Mouse (Mus musculus): ENCODE measurements at regions not wholly inside any gene's neighbourhood (a gene's known extent, or its start where the extent isn't known, plus 50 kb on each side); places are given as distances from the start of the nearest gene placed in this dataset.

DNA sequence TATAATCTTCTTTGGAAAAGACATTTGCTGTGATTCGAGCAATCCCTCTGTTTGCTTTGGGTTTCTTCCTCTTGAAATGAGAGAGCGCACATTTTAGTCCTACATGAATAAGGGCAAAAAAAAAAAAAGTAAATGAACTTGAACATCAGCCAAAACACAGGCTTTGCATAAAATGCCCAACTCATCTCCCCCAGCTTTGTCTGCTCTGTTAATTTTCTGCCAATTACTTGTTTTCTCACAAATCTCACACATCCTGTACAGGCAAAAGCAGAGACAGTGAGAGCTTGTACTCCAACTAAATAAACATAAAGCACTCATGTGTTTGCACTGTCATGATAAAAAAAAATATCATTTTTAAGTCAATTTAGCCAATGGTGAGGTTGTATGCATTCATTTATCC is 121.4 kb upstream of the Trpm3 start:
- no peak overlapping the region for H3K4me2 ChIP-seq (ENCODE audit: low read depth)
- no peaks in the 10 kb centered on the region for H3K27me3 ChIP-seq (ENCODE audit: control insufficient read depth, insufficient read depth, insufficient read length)
- TF ChIP-seq MAX (IDR thresholded peaks at IDR 0.05; ENCODE audit: low read depth) (no peak), USF1 (IDR thresholded peaks at IDR 0.05; ENCODE audit: low read depth) (no peak), MYOD1 (IDR thresholded peaks at IDR 0.05; ENCODE audit: control insufficient read depth in 1 of 3, insufficient read length in 2 of 3, low read depth in 2 of 3) (no peak), CEBPB (IDR thresholded peaks at IDR 0.05; ENCODE audit: insufficient read depth, poor library complexity, severe bottlenecking) (no peak), MYOG (IDR thresholded peaks at IDR 0.05; ENCODE audit: control insufficient read depth in 1 of 3, insufficient read depth in 1 of 3, insufficient read length in 2 of 3, low read depth in 2 of 3) (no peak), SRF (IDR thresholded peaks at IDR 0.05; ENCODE audit: control insufficient read depth, insufficient read length, low read depth) (no peak), TCF3 (IDR thresholded peaks at IDR 0.05; ENCODE audit: insufficient read length, low read depth) (no peak), REST (IDR thresholded peaks at IDR 0.05; ENCODE audit: insufficient read depth, insufficient read length) (no peak), TCF12 (IDR thresholded peaks at IDR 0.05; ENCODE audit: insufficient read depth, poor library complexity, severe bottlenecking) (no peak)
- H3K4me3 ChIP-seq = no peak overlapping the region
- no peak overlapping the region for H3ac ChIP-seq (ENCODE audit: control insufficient read depth, insufficient read length)
- no peaks in the 10 kb centered on the region for H3K36me3 ChIP-seq (ENCODE audit: control insufficient read depth, insufficient read depth)
- H3K79me2 ChIP-seq (ENCODE audit: control insufficient read depth, insufficient read depth) = no peaks in the 10 kb centered on the region

DNA sequence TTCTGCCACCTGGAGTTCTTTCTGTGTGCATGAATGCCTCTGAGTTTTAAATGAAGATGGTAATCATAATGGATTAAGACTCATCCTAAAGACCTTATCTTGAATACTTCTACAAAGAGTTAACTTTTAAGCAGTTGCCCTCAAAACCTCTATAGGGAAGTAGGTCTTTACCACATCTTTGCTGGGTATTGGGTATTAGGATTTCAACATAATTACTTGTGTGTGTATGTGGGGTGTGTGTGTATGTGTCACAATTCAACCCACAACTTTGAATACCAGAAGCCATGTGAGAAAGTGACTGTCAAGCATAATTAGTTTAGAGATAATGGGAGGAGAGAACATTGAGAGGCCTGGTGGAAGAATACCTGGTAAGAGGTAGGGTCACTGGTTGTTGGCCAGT is 111.3 kb upstream of the Trpm3 start:
- no peaks in the 10 kb centered on the region for H3K79me2 ChIP-seq (ENCODE audit: control insufficient read depth, insufficient read depth)
- TF ChIP-seq MYOD1 (IDR thresholded peaks at IDR 0.05; ENCODE audit: control insufficient read depth in 1 of 3, insufficient read length in 2 of 3, low read depth in 2 of 3) (no peak), USF1 (IDR thresholded peaks at IDR 0.05; ENCODE audit: low read depth) (no peak), MYOG (IDR thresholded peaks at IDR 0.05; ENCODE audit: control insufficient read depth in 1 of 3, insufficient read depth in 1 of 3, insufficient read length in 2 of 3, low read depth in 2 of 3) (no peak), CEBPB (IDR thresholded peaks at IDR 0.05; ENCODE audit: insufficient read depth, poor library complexity, severe bottlenecking) (no peak), POLR2A (IDR thresholded peaks at IDR 0.05; ENCODE audit: insufficient read length, low read depth) (no peak), POLR2AphosphoS2 (IDR thresholded peaks at IDR 0.05; ENCODE audit: insufficient read length, low read depth) (no peak), MAX (IDR thresholded peaks at IDR 0.05; ENCODE audit: low read depth) (no peak), SRF (IDR thresholded peaks at IDR 0.05; ENCODE audit: control insufficient read depth, insufficient read length, low read depth) (no peak), TCF12 (IDR thresholded peaks at IDR 0.05; ENCODE audit: insufficient read depth, poor library complexity, severe bottlenecking) (no peak), TCF3 (IDR thresholded peaks at IDR 0.05; ENCODE audit: insufficient read length, low read depth) (no peak), E2F4 (IDR thresholded peaks at IDR 0.05; ENCODE audit: insufficient read depth) (no peak), REST (IDR thresholded peaks at IDR 0.05; ENCODE audit: insufficient read depth, insufficient read length) (no peak)
- H3K27me3 ChIP-seq (ENCODE audit: control insufficient read depth, insufficient read depth, insufficient read length) = no peaks in the 10 kb centered on the region
- no peak overlapping the region for H3K4me3 ChIP-seq
- no peaks in the 10 kb centered on the region for H3K36me3 ChIP-seq (ENCODE audit: control insufficient read depth, insufficient read depth)
- no peak overlapping the region for H3ac ChIP-seq (ENCODE audit: control insufficient read depth, insufficient read length)
- no peak overlapping the region for H3K4me2 ChIP-seq (ENCODE audit: low read depth)

DNA sequence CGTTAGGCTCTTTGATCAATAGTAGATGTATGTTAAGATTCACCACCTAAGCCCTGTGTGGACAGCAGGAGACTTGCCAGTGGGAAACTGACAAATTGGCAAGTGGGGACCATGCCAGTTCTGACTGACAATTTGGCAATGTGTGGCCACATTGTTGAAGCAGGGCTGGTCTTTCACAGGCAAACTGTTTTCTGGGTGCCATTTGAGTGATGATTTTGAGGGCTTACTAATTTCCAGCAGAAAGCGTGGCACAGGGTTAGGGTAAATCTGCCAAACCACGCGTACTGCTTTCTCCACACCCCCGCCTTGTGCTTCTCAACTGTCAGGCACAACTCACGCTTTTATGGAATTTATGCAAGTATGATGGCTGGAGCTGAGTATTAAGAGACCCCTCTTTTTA is 91.2 kb upstream of the Trpm3 start:
- H3K36me3 ChIP-seq (ENCODE audit: control insufficient read depth, insufficient read depth) = no peaks in the 10 kb centered on the region
- no peak overlapping the region for H3K4me2 ChIP-seq (ENCODE audit: low read depth)
- no peaks in the 10 kb centered on the region for H3K27me3 ChIP-seq (ENCODE audit: control insufficient read depth, insufficient read depth, insufficient read length)
- no peak for TF ChIP-seq SRF (IDR thresholded peaks at IDR 0.05; ENCODE audit: control insufficient read depth, insufficient read length, low read depth)
- no peak for TF ChIP-seq USF1 (IDR thresholded peaks at IDR 0.05; ENCODE audit: low read depth)
- TF ChIP-seq TCF3 (IDR thresholded peaks at IDR 0.05; ENCODE audit: insufficient read length, low read depth) = no peak
- TF ChIP-seq TCF12 (IDR thresholded peaks at IDR 0.05; ENCODE audit: insufficient read depth, poor library complexity, severe bottlenecking) = no peak
- TF ChIP-seq CEBPB (IDR thresholded peaks at IDR 0.05; ENCODE audit: insufficient read depth, poor library complexity, severe bottlenecking) = no peak
- TF ChIP-seq REST (IDR thresholded peaks at IDR 0.05; ENCODE audit: insufficient read depth, insufficient read length) = no peak
- TF ChIP-seq MYOD1 (IDR thresholded peaks at IDR 0.05; ENCODE audit: control insufficient read depth in 1 of 3, insufficient read length in 2 of 3, low read depth in 2 of 3) = no peak
- TF ChIP-seq POLR2A (IDR thresholded peaks at IDR 0.05; ENCODE audit: insufficient read length, low read depth) = no peak
- TF ChIP-seq E2F4 (IDR thresholded peaks at IDR 0.05; ENCODE audit: insufficient read depth) = no peak
- TF ChIP-seq MYOG (IDR thresholded peaks at IDR 0.05; ENCODE audit: control insufficient read depth in 1 of 3, insufficient read depth in 1 of 3, insufficient read length in 2 of 3, low read depth in 2 of 3) = no peak
- no peak for TF ChIP-seq MAX (IDR thresholded peaks at IDR 0.05; ENCODE audit: low read depth)
- no peak for TF ChIP-seq POLR2AphosphoS2 (IDR thresholded peaks at IDR 0.05; ENCODE audit: insufficient read length, low read depth)
- H3ac ChIP-seq (ENCODE audit: control insufficient read depth, insufficient read length) = no peak overlapping the region
- no peak overlapping the region for H3K4me3 ChIP-seq
- H3K79me2 ChIP-seq (ENCODE audit: control insufficient read depth, insufficient read depth) = no peaks in the 10 kb centered on the region

DNA sequence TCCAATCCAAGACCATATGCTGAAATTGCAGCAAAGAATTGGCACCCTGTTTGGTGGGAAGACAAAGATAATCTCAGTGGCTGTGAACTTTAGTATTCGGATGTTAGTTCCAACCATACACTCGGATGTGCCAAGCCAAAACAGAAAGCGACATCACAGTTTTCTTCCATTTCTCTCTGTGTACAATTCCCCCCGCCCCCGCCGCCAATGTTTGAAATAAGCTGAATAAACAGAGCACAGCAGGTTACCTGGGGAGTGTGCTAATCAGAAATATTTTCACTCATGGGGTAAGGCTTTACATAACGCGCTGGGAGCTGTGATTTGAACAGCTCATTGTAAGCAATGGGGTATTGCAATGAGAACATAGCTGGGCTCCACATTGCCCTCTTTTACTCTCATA is 72.5 kb upstream of the Trpm3 start:
- Histone ChIP-seq H3K79me2 (ENCODE audit: control insufficient read depth, insufficient read depth) (no peaks in the 10 kb centered on the region), H3K27me3 (ENCODE audit: control insufficient read depth, insufficient read depth, insufficient read length) (no peaks in the 10 kb centered on the region), H3ac (ENCODE audit: control insufficient read depth, insufficient read length) (no peak overlapping the region), H3K4me2 (ENCODE audit: low read depth) (no peak overlapping the region), H3K4me3 (no peak overlapping the region), H3K36me3 (ENCODE audit: control insufficient read depth, insufficient read depth) (no peaks in the 10 kb centered on the region)
- TF ChIP-seq MYOG (IDR thresholded peaks at IDR 0.05; ENCODE audit: control insufficient read depth in 1 of 3, insufficient read depth in 1 of 3, insufficient read length in 2 of 3, low read depth in 2 of 3) (no peak), TCF12 (IDR thresholded peaks at IDR 0.05; ENCODE audit: insufficient read depth, poor library complexity, severe bottlenecking) (no peak)

DNA sequence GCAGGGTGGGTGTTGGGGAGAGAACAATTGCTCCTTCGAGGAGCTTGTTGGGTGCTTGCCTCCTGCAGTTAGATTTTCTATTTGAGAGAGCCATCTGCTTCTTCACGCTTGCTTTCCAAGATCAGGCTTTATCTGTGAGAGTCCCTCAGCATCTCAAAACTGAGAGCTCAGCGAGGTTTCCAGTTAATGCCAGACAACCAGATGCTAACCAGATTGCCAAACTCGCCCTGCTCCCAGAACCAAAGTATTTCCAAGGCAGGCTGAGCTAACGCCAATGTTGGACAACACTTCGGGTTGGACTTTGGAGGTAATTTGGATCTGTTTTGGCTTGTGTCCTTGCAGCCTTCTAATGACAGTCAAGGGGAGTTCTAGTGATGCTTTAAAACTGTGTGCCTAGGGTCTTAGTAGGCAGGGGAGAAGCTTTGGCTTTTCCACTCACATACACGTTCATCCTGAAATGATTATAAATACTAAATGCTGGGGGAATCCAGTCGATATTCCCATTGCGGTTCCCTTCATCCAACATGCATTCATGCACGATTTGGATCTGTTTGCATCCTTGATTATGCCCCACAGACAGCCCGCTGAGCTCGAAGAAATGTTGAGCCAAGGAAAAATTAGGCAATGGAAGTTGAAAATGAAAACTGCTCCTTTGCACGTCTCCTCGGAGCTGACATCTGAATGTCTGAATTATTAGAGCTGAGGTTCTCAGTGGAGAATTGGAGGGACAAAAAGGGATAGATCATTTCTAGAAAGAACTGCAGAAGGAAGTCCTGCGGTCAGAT is 68.4 kb upstream of the Trpm3 start:
- no peak for TF ChIP-seq REST (IDR thresholded peaks at IDR 0.05; ENCODE audit: insufficient read depth, insufficient read length)
- no peak for TF ChIP-seq TCF12 (IDR thresholded peaks at IDR 0.05; ENCODE audit: insufficient read depth, poor library complexity, severe bottlenecking)
- TF ChIP-seq MYOG (IDR thresholded peaks at IDR 0.05; ENCODE audit: control insufficient read depth in 1 of 3, insufficient read depth in 1 of 3, insufficient read length in 2 of 3, low read depth in 2 of 3) = no peak
- no peak for TF ChIP-seq USF1 (IDR thresholded peaks at IDR 0.05; ENCODE audit: low read depth)
- no peak for TF ChIP-seq TCF3 (IDR thresholded peaks at IDR 0.05; ENCODE audit: insufficient read length, low read depth)
- TF ChIP-seq POLR2A (IDR thresholded peaks at IDR 0.05; ENCODE audit: insufficient read length, low read depth) = no peak
- no peak for TF ChIP-seq MYOD1 (IDR thresholded peaks at IDR 0.05; ENCODE audit: control insufficient read depth in 1 of 3, insufficient read length in 2 of 3, low read depth in 2 of 3)
- no peak for TF ChIP-seq CEBPB (IDR thresholded peaks at IDR 0.05; ENCODE audit: insufficient read depth, poor library complexity, severe bottlenecking)
- no peak for TF ChIP-seq MAX (IDR thresholded peaks at IDR 0.05; ENCODE audit: low read depth)
- no peak for TF ChIP-seq POLR2AphosphoS2 (IDR thresholded peaks at IDR 0.05; ENCODE audit: insufficient read length, low read depth)
- no peak for TF ChIP-seq SRF (IDR thresholded peaks at IDR 0.05; ENCODE audit: control insufficient read depth, insufficient read length, low read depth)
- no peak for TF ChIP-seq E2F4 (IDR thresholded peaks at IDR 0.05; ENCODE audit: insufficient read depth)

More for the DNA sequence above, 68.4 kb upstream of the Trpm3 start:
- H3ac ChIP-seq (ENCODE audit: control insufficient read depth, insufficient read length) = no peak overlapping the region
- H3K4me2 ChIP-seq (ENCODE audit: low read depth) = no peak overlapping the region
- H3K27me3 ChIP-seq (ENCODE audit: control insufficient read depth, insufficient read depth, insufficient read length) = no peaks in the 10 kb centered on the region
- no peak overlapping the region for H3K4me3 ChIP-seq
- no peaks in the 10 kb centered on the region for H3K36me3 ChIP-seq (ENCODE audit: control insufficient read depth, insufficient read depth)
- H3K79me2 ChIP-seq (ENCODE audit: control insufficient read depth, insufficient read depth) = no peaks in the 10 kb centered on the region
